Mouse (Mus musculus) lung, embryonic 15.5 days (tissue): Measurements from ENCODE around the gene Ptch1. TPM values are rescaled to one million over a fixed set of nuclear protein-coding genes. Genes with fewer than 3 reads are reported as not detected.

ENCODE experiments used
- ATAC-seq: fragments of 200-750 bp; cut with Nextera tagmentation; 2 replicates; pipeline ENCODE4 v1.8.0; 2017; ENCODE audit warnings: moderate number of reproducible peaks, borderline replicate concordance; ENCODE audit not compliant: low FRiP score, low TSS enrichment; ENCODE audit errors: extremely low read depth
- H3K27ac ChIP-seq: fragments of 300-500 bp; sonication (generic); 2 replicates; pipeline ENCODE4 v1.5.1; 2015; ENCODE audit warnings: moderate library complexity, mild to moderate bottlenecking, inconsistent platforms
- H3K27me3 ChIP-seq: fragments of 300-500 bp; sonication (generic); 2 replicates; pipeline ENCODE4 v1.6.1; 2015; ENCODE audit warnings: inconsistent platforms
- H3K36me3 ChIP-seq: fragments of 300-500 bp; sonication (generic); 2 replicates; pipeline ENCODE4 v1.6.1; 2015; ENCODE audit warnings: inconsistent platforms
- H3K4me1 ChIP-seq: fragments of 300-500 bp; sonication (generic); 2 replicates; pipeline ENCODE4 v1.6.1; 2015; ENCODE audit warnings: inconsistent platforms
- H3K4me2 ChIP-seq: fragments of 300-500 bp; sonication (generic); 2 replicates; pipeline ENCODE4 v1.6.1; 2015; ENCODE audit warnings: inconsistent platforms, mild to moderate bottlenecking, moderate library complexity
- H3K4me3 ChIP-seq: fragments of 300-500 bp; sonication (generic); 2 replicates; pipeline ENCODE4 v1.5.1; 2015; ENCODE audit warnings: mild to moderate bottlenecking, inconsistent platforms
- H3K9ac ChIP-seq: fragments of 300-500 bp; sonication (generic); 2 replicates; pipeline ENCODE4 v1.6.1; 2015; ENCODE audit warnings: inconsistent platforms
- H3K9me3 ChIP-seq: fragments of 300-500 bp; sonication (generic); 2 replicates; pipeline ENCODE4 v1.6.1; 2016; ENCODE audit warnings: inconsistent platforms
- WGBS: fragments of 180-500 bp; shearing (Covaris S2); methylation state at CpG from one replicate; pipeline ENCODE4 v1.1.7; 2015; 5-methylcytosine and 5-hydroxymethylcytosine counted together
- polyA plus RNA-seq: library from polyadenylated mRNA; unstranded; fragments of >200 nt; fragmentation: Nextera tagmentation; extraction: Ambion mirVana; gene quantifications from 2 replicates; pipeline ENCODE4 v1.2.1, GENCODE M21; 2015

The Ptch1 gene
- polyA plus RNA-seq, 1 experiment from 2014 or later = 36.8 TPM

DNA sequence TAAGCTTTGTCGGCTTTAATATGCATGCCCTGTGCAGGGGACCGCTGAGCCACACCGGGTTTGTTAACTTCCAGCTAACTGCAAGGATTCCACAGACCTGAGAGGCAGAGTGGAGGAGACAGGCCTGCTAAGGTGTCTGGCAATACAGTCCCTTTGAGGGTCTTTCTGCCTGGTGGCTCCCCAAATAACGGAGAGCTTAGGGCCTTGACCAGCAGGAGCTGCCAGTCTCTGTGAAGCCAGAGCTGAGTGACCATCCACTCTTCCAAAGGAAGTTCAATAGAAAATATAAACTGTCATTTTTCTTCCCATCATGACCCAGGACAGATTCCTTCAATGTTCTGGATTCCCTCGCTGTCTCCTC is 4.0 kb downstream of the Ptch1 start:
- Histone ChIP-seq H3K27me3 (no peaks in the 10 kb centered on the region), H3K36me3 (no peaks in the 10 kb centered on the region), H3K4me3 (0 out of 2 replicates have a peak overlapping the region, but pooled peaks have one; percentile 89), H3K9me3 (no peaks in the 10 kb centered on the region), H3K4me2 (peak overlapping the region; percentile 88), H3K9ac (peak overlapping the region; percentile 41; the same call in 1 of the 2 replicates), H3K27ac (peak overlapping the region; percentile 100), H3K4me1 (peaks cover 35% of the 10 kb centered on the region)
- ATAC-seq = no peak
- WGBS = 24% methylated on average over 5 of the region's 5 CpGs

DNA sequence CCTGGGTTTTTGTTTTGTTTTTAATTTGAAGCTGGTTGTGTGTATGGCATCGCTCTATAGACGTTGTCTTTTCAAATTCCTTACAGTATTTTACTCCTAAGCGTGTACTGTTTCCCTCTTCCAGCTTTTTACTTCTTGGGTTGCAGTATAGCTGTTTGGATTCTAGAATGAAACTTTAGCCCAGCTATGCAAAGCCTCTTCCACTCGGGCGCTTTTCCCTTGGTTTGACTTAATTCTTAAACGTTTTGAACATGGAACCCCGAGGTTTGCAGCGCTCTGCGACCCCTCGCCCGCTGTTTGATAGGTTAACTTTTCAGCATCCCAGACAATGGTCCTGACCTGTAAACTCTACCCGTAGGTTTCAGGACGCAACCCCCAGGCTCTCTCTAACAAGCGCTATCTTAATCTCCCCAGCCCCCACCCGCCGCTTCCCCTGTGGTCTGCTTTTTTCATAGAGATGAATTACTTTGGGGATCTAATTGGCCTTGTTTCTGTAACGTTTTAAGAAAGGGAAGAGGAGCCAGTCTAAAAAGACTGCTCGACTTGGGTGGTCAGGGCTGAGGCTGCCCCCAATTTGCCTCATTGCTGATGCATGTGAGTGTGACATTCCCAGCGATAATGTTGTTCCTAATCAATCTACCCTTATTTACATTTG is 4.5 kb downstream of the Ptch1 start:
- Histone ChIP-seq H3K4me3 (peak overlapping the region; percentile 89), H3K9ac (peak overlapping the region; percentile 41), H3K9me3 (no peaks in the 10 kb centered on the region), H3K4me1 (peaks cover 31% of the 10 kb centered on the region), H3K4me2 (peak overlapping the region; percentile 88), H3K36me3 (no peaks in the 10 kb centered on the region), H3K27me3 (no peaks in the 10 kb centered on the region), H3K27ac (peak overlapping the region; percentile 100)
- 13% methylated on average over 19 of the region's 19 CpGs for WGBS
- ATAC-seq = no peak

DNA sequence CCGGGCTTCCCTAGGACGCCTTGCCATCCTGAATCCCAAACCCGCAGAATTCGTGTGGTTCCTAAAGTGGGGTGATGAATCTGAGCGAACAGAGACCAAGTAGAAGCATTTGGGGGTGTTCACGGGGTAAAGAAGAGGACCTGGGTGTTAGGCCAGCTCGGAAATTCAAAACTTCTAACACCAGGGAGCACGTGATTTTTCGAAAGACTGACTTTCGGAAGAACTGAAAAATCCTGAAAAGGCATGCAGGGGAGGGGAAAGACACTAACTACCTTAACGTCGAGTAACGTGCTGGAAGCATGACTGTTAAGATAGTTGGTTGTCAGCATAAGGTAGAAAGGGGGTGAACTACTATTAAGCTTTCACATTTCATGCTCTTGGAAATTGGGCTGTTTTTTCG is 5.1 kb downstream of the Ptch1 start:
- Histone ChIP-seq H3K4me1 (peaks cover 26% of the 10 kb centered on the region), H3K27me3 (no peaks in the 10 kb centered on the region), H3K36me3 (no peaks in the 10 kb centered on the region), H3K4me2 (peak overlapping the region; percentile 88), H3K27ac (peak overlapping the region; percentile 100), H3K9ac (peak overlapping the region; percentile 52), H3K9me3 (no peaks in the 10 kb centered on the region), H3K4me3 (peak overlapping the region; percentile 89)
- no peak for ATAC-seq
- WGBS = 2% methylated on average over 14 of the region's 14 CpGs

DNA sequence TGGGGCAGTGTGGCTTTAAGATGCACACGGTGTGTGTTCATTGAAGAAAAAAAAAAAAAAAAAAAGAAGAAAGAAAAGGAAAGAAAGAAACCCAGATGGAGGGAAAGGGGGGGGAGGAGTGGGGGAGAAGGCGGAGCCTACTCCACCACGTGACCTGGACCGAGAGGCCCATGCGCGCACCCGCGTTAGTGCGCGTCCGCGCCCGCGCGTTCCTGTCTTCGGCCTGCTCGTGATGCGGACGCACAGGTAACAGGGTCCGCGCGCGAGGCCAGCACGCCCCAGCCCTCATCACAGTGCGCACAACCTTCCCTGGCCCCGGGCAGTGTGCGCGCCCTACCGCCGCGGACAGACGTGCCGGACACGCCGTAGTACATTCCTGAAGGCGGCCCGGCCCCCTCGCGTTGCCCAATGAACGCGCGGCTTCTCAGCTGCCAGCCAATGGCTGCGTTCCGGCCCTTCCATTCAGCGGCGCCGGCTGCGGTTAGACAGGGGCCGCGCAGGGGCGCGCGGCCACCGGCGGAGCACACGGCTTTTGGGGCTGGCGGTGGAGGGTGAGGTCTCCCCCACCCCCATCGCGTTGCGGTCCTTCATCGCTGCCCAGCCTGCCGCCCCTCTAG is 5.6 kb downstream of the Ptch1 start:
- Histone ChIP-seq H3K27ac (peak overlapping the region; percentile 100), H3K9me3 (no peaks in the 10 kb centered on the region), H3K36me3 (no peaks in the 10 kb centered on the region), H3K4me2 (peak overlapping the region; percentile 88), H3K4me3 (peak overlapping the region; percentile 89), H3K27me3 (no peaks in the 10 kb centered on the region), H3K4me1 (peaks cover 26% of the 10 kb centered on the region), H3K9ac (peak overlapping the region; percentile 52)
- WGBS = 1% methylated on average over 62 of the region's 62 CpGs
- peak; percentile 88 for ATAC-seq

DNA sequence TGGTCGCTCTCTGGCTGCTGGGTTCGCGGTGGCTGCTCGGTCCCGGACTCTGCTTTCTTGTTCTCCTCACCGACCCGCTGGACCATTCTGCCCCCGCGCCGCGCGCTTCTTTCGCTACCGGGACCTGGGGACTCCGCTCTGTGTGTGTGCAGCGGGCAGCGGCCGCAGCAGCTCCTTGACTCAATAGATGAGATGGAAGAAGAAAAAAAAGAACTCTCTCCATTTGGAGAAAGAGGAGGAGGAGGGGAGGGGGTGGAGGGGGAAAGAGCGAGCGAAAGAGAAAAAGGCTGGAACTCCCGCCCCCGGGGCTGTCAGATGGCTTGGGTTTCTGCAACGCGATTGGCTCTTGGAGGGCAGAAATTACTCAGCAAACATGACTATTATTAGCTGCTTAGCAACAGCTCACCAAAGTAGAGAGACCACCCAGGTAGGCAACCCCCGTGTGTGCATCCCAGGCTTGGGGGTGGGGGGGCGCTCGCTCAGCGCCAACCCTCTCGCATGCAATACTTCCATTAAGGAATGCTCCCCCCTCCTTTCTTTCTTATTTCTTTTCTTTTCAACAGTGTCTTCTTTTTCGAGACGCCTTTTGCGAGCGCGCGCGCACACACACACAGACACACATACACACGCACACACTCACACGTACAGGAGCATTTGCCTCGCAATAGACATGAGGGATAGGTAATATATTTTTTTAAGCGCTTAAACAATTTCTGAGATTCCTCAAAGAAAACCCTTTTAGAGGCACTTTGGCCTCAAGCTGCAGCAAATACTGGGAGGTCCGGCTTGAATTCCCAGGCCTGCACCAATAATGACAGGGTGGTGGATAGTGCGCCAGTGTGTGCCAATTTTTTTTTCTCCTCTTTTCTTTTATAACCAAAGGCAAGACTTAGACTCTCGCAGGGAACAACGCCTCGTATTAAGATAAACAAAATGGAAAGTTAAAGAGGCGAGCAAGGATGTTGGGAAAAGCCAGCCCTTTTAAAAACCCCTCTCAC is 7.1 kb downstream of the Ptch1 start:
- under 1% methylated on average over 46 of the region's 46 CpGs for WGBS
- peak overlapping the region; percentile 96 for H3K9ac ChIP-seq
- H3K27ac ChIP-seq = peak overlapping the region; percentile 100
- no peaks in the 10 kb centered on the region for H3K36me3 ChIP-seq
- H3K9me3 ChIP-seq = no peaks in the 10 kb centered on the region
- H3K4me2 ChIP-seq = peak overlapping the region; percentile 88
- peak; percentile 77 for ATAC-seq
- H3K4me1 ChIP-seq = peaks cover 39% of the 10 kb centered on the region
- H3K27me3 ChIP-seq = no peaks in the 10 kb centered on the region
- peak overlapping the region; percentile 89 for H3K4me3 ChIP-seq

DNA sequence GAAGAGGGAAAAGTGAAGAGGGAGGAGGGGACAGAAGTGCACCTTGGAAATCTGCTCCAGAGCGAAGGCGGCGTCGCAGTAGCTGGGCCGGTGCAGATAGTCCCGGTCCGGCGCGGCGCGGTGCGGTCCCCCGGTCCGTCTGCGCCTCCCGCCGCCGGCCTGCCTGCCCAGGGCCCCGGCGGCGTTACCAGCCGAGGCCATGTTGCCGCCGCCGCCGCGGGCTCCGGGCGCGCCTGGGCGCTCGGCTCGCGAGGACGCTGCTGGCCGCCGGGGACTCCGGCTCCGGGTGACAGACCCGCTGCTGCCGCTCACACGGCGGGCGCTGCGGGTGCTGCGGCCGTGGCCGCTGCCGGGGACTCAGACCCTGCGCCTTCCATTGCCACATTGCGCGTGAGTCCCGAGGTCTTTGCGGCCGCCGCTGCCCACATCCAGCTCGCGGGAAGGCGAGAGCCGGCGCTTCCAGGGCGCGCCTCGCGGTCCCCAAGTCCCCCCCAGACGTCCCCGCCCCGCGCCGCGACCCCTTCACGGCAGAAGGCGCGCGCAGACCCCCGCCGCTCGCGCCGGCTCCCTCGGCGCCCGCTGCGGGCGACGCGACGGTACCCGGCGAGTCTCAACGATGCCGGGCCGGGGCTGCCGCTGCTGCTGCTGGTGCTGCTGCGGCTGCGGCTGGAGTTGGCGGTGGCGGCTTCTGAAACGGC is 7.9 kb downstream of the Ptch1 start:
- WGBS = under 1% methylated on average over 88 of the region's 99 CpGs

DNA sequence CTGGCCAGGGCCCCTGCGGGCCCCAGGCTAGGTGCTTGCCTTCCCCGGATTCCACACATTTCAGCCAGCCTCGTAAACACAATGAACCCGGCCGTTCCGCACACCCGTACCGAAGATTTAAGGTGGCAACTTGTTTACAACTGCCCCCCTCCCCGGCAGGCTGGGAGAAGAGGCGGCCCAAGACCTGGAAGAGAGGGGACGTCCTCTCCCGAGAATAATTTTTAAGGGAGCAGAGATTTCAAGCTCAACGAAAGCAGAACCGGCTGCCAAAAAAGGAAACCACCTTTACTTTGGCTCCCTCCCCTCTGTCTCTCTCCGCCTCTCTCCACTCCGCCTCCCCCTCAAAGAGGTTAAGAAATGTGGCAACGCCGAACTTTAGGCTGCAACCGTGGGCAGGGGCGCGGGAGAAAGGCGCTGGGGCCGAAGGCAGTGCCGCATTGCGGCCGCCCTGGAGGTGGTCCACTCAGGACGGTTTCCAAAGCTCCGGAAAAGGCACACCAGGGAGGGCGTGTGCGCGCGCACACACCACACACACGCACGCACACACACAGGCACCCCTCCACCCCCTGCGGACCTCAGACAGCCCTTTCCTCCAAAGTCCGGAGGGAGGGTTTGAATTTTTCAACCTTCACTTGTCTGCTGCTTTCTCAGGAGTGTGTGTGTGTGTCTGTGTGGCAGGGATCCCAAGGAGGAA is 8.6 kb downstream of the Ptch1 start:
- Histone ChIP-seq H3K9ac (peak overlapping the region; percentile 96), H3K9me3 (no peaks in the 10 kb centered on the region), H3K4me1 (peaks cover 41% of the 10 kb centered on the region), H3K36me3 (peaks cover 11% of the 10 kb centered on the region; the same call in 1 of the 2 replicates), H3K27ac (peak overlapping the region; percentile 100), H3K4me2 (peak overlapping the region; percentile 88), H3K27me3 (no peaks in the 10 kb centered on the region), H3K4me3 (peak overlapping the region; percentile 89)
- ATAC-seq = no peak
- WGBS = under 1% methylated on average over 36 of the region's 36 CpGs

More for the DNA sequence above, 7.9 kb downstream of the Ptch1 start:
- Histone ChIP-seq H3K9me3 (no peaks in the 10 kb centered on the region), H3K9ac (peak overlapping the region; percentile 96), H3K27ac (peak overlapping the region; percentile 100), H3K36me3 (peaks cover 4% of the 10 kb centered on the region; the same call in 1 of the 2 replicates), H3K4me2 (peak overlapping the region; percentile 88), H3K4me1 (peaks cover 40% of the 10 kb centered on the region), H3K27me3 (no peaks in the 10 kb centered on the region), H3K4me3 (peak overlapping the region; percentile 89)
- ATAC-seq = no peak

DNA sequence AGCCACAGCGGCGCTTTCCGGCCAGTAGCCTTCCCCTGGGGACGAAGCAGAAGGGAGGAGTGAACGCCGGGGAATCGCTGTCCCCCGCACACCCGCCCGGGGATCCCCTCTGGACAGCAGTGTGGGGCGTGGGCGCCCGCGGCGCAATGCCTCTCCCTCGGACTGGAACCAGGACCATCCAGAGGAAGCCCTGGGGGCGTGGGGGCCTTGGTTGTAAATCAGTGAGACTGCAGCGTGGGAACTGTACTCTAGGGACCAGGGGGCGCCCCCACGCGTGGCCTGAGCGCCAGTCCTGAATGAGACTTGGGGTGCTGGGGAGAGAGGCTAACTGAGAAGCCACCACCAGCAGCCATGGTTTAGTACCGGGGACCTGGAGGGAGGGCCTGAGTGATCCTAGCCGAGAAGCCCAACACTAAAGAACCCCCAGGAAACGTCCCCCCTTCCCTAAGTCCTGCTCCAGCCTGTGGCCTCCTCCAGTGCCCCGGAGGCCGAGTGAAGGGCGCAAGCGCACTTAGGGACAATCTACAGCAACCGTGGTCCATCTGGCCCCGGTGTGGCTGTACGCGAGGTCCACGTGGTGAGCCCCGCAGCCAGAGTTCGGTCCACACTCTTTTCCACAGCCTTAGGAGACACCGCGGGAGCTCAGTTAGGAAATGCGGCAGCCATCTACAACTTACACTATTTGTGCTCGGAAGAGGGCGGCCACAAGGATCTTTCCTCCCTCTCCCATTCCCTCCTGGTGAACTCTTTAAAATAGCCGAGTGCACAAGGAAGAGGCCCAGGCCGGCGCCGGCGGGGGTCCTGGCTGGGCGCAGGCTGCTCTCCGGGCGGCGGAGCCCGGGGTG is 9.4 kb downstream of the Ptch1 start:
- no peak for ATAC-seq
- peak overlapping the region; percentile 100 for H3K27ac ChIP-seq

DNA sequence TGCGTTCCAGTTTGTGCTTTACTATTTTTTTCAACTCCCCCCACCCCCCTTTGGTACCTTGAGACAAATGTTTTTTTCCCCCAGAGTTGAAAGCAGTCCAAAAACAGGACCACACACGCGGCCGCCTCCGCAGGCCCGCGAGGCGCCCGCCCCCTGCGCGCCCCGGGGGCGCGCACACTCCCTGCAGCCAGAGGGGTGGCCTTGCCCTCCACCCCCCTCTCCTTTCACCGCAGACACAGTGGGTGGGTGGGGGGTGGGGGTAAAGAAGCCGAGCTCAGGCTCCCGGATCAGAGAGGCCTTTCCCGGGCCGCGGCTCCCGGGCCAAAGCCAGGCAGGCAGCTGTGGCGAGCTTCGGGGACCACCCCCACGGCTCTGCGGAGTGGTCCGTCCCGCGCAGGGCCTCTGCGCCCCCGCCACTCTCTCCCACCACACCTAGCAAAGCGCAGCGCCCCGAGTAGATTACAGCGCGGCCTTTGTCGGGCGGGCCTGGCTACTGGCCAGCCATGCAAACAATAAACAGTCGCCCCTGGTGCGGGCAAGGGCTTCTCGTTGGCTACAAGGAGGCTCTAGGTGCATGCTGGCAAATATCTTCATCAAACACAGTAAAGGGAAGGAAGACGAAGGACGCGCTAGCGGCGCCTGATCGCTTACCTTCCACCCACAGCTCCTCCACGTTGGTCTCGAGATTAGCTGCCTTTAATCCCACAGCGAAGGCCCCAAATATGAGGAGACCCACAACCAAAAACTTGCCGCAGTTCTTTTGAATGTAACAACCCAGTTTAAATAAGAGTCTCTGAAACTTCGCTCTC is 10.2 kb downstream of the Ptch1 start:
- Histone ChIP-seq H3K9ac (peak overlapping the region; percentile 96), H3K36me3 (peaks cover 17% of the 10 kb centered on the region; the same call in 1 of the 2 replicates), H3K4me2 (peak overlapping the region; percentile 88), H3K27me3 (no peaks in the 10 kb centered on the region), H3K27ac (peak overlapping the region; percentile 100), H3K4me3 (peak overlapping the region; percentile 89), H3K9me3 (no peaks in the 10 kb centered on the region), H3K4me1 (peaks cover 45% of the 10 kb centered on the region)
- under 1% methylated on average over 51 of the region's 51 CpGs for whole genome bisulfite sequencing
- ATAC-seq = peak; percentile 33; the same call in 1 of the 2 replicates

More for the DNA sequence above, 9.4 kb downstream of the Ptch1 start:
- under 1% methylated on average over 51 of the region's 51 CpGs for WGBS
- Histone ChIP-seq H3K9ac (peak overlapping the region; percentile 96), H3K36me3 (peaks cover 14% of the 10 kb centered on the region; the same call in 1 of the 2 replicates), H3K27me3 (no peaks in the 10 kb centered on the region), H3K4me1 (peaks cover 41% of the 10 kb centered on the region), H3K4me2 (peak overlapping the region; percentile 88), H3K9me3 (no peaks in the 10 kb centered on the region), H3K4me3 (peak overlapping the region; percentile 89)
